Mouse (Mus musculus) urinary bladder, postnatal 10 days (tissue): ENCODE data around the gene Patj.

Source experiments
- DNase-seq: peaks from one replicate; pipeline ENCODE4 v3.0.0; 2022; ENCODE audit warnings: low spot score

Gene Patj

DNA sequence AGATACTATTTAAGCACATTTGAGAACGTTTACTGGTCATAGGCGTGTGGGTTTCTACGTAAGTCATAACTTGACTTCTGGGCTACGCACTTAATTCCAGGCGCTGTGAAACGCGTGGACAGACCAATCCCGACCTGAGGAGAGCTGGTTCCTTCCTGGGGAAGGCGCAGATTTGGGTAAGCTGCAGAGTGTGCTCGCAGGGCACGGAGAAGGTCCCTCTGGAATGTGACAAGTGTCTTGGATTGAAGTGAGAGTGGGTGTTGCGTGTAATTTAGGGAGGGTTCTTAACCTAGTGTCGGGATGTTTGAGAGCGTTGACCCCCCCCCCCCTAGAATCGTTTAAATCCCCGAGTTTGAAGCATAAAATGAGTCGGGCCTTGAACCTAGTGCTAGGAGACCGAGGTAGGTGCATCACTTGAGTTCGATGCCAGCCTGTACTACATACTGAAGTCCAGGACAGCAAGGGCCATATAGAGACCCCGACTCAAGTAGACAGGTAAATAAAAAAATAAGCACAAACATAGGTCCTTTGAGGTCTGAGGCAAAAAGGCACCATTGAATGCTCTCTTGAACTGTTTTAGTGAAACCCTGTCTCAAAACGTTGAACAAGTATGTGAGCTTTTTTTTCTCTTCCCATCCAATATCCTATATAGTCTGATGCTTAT, 331.8 kb downstream of the Patj start:
- DNase-seq, result no peak

DNA sequence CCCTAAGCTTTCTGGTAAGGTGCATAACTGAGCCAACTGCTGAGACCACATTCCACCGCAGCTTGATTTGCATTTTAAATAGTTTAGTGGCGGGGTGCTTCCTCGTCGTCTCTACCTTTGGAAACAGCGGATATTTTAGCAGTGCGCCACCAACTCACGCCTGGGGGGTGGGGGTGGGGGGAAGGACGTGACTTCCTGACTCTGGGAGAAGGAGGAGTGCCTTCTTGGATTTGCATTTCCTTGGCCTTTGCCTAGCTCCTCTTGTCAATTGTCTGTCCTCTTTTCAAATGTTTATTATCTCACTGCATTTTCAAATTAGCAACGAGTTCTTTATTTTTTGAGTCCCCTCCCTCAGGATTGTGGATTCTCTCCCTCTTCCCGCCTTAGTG, 332.4 kb downstream of the Patj start:
- DNase-seq, result no peak

DNA sequence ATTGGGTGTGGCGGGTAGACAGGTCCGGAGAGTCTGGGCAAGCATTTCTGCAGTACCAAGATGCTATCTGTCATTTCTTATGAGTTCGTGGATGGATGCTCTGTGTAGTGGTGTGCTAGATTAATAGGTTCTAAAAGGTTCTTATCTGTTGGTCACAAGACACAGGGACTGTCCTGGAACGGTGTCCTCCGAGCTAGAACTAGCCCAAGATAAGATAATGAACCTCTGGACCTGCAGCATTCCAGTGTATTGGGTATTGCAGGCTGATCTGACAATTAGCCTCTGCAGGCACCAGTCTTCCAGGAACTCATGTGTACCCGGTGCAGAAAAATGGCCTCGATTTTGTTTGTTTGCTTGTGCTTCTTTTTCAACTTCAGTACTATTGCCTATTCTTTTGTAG, 333.1 kb downstream of the Patj start:
- DNase-seq, result no peak

DNA sequence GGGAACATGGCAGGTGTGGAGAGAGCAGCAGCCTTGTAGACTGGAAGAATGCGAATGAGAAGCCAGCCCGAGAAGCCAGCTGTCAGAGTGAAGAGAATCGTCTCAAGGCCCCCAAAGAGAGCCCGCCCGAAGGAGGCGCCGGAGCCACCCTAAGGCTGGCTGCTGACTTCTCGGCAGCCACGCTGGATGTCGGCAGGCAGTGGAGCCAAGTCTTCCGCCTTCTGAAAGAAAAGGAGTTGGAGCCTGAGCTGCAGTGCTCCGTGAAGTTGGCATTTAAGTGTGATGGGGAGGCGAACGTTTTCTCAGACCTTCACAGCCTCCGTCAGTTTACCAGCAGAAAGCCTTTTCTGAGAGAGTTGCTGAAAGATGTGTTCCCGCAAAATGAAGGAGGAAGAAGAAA, 338.1 kb downstream of the Patj start:
- no peak for DNase-seq

DNA sequence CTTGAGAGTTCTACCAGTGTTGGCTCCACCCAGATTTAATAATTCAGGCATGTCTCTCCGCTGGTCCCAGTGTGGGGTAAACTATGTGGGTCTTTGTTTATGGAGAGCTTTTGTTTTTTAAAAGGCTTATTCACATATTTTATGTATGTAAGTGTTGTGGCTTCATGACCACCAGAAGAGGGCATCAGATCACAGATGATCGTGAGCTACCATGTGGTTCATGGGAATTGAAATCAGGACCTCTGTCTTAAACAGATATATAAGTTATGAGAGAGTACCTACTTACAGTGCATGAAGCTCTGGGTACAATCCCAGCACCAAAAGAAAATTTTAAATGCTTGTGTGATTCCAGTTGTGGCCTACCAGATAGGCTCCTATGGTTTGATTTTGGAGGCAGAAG, 344.2 kb downstream of the Patj start:
- DNase-seq, result no peak

DNA sequence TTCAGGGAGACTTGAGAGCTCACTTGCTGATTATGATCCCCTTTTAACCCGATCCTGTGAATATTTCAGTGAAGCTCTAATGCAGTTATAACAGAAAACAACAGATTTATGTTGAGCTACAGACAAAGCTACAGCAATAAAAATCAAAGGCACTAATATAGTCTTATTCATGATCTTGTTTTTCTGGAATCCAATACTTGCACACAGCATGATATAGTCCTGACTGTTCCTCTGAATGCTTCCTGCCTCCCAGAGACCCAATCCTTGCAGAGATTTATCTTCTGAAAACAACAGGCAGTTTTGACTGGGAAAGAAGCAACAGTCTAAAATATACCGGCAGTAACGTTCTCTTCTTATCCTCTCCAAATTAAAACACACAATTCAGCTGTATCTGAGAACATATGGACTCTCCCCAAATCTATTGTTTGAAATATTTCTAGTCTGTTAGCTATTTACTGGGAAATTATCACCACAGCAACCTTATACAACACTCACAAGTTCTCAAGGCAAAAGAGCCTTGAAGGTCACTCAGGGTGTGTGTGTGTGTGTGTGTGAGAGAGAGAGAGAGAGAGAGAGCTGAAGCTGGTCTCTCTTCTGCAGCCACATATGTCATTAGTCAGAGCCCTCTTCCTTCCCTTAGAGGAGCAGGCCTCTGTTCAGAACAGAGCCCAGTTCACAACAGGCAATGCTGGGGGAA, 347.8 kb downstream of the Patj start:
- no peak for DNase-seq

DNA sequence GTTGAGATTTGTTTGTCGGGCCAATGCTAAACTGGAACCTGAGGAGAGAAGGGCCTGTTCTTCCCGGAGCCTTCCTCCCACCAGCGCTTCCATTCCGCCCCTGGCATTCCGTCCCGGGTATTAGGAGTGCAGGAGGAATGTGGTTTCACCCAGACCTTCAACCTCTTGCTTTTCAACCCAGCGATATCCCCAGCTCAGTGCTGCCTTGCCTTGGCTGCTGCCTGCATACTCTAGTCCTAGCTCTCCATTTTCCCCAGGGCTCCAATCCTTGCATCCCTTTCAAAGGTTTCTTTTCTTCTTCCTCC, 348.3 kb downstream of the Patj start:
- no peak for DNase-seq

DNA sequence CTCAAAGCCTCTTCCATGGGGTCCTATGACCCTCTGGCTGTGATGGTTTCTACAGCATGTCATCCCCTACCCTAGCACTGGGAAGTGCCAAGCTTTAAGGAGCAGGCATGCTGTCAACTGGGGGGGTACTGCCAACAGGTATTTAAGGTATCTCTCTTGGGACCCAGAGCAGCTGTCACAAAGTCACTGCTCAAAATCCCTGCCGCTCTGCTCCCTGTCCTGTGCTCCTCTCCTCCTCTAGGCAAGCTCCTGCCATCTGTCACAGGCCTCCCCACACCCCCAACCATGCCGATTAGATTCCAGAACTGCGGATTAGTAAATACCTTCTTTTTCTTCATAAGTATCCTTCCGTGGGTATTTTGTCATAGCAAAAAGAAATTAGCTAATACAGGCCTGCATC, 358.9 kb downstream of the Patj start:
- DNase-seq, result no peak

DNA sequence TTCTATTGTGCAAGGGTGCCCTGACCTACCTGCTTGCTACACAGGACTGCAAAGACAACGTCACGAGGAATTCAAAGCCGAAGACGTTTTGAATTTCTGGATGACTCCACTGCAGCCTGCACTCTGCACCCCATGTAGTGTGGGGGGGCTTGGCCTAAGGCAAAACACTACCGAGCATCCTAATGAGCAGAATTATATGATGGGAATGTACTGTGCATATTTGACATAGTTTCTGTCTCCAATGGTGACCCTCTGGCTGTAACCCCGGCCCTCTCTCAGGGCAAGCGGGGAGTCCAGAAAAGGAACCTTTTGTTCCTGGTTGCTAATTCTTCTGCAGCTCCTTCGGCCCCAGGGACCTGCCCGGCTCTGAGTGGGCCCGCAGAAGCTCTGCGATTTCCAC, 360.6 kb downstream of the Patj start:
- no peak for DNase-seq

DNA sequence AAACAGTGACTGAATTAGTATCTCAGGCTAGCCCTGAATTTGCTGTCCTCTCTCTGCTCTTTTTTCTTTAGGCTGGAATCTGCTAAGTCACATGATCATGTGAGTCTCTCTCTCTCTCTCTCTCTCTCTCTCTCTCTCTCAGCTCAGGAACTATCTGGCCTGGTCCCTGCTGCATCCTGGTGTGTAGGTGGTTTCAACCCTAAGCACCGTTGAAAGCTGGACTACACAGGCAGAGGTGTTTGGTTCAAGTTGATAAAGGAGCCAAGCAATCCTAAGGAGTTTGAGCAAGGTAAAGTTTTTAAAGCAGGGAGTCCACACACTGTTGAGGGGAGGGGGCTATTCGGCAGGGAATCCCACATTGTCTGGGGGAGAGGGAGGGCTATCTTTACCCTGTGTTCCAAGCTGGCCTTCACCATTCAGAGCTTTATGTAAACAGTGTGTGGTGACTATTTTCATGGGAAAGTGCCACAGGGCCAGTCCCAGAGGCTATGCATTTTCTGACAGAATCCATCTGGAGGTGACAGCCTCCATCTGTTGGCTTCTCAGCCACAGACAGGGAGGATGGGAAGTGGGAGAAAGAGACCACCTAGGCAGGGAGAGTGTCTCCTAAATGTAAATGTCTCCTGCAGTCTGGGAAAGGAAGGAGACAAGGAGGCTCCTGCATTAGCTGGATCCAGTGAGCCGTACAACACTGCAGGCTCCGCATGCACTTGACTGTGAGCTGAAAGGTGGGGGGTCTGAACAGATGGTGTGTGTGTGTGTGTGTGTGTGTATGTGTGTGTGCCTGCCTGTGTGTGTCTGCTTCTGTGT, 362.6 kb downstream of the Patj start:
- DNase-seq, result no peak

DNA sequence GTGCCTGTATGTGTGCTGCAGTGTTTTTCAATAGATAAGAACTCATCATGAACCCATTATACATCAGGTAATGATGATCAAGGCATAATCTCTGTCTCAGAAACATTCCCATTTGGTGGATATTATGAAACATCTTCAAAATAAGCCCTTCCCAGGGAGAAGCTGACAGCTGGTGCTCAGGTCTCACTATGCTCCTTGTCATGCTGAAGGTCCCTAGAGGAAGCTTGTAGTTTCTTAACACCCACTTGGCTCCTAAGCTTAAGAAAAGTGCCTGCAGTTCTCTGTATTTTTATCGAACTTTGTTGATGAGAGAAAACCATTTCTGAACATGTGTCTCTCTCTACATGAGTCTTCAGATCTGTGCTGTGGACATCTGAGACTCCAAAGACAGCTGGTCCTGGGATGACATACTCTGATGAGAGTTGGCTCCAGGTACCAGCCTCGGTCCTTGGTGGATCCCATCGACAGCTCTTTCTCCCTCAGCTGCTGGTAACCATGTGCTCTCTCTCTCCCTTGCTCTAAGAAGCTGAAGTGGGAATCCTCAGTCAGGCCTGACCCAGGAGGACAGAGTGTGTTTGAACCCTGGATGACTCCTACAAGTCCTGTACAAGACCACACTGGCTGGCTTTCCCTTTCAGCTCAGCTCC, 363.4 kb downstream of the Patj start:
- no peak for DNase-seq

DNA sequence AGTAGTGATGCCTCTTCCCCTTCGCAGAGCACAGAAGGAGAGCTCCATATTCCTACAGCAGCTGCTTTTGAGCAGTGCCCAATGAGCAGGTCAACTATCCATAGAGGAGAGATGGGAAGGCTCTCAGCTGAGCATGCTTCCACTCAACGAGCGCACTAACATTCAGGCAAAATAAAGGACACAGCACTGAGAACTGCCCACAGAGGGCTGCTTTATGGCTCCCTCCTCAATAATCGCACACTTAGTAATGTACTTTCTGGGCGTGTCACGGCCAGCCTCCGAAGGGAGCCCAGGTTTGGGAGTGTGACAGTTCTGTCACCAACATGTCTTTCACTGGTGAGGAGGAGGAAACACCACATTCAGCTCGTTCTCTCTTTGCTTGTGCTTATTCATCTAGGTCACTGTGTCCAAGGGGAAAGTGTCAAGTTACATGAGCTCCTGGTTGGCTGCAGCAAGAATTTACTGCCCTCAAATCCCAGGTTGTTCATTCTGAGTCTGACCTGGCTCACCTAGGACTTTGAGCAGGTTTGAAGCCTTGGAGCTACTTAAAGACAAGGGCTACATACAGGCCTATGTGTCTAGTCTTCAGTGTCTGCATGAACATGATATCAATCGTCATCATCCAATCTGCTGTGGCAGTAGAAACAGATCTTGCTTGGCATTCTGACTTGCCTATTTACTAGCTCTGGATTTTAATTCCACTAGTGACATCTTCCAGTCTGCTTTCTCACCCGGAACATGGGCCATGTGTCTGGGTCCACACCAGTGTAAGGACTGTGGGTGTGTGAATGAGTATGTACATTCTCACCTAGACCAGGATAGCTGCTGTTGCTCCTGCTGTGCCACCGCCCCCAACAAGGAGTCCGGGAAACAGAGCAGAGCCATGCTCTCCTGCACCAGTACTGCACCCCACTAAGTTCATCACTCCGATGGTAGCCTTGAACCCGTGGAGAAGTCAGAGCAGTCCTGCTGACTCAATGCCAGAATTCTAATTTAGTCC, 371.8 kb downstream of the Patj start:
- no peak for DNase-seq
